Mouse (Mus musculus) stomach, postnatal 0 days (tissue): ENCODE data around the gene Camk2b.

Source experiments
- CTCF ChIP-seq: IDR thresholded peaks from 2 replicates; pipeline ENCODE4 v1.5.1; 2016; ENCODE audit warnings: antibody characterized with exemption, low read depth, mild to moderate bottlenecking, moderate library complexity
- EP300 ChIP-seq: optimal IDR thresholded peaks from 2 replicates; pipeline ENCODE3; 2016; ENCODE audit warnings: antibody characterized with exemption

GRCm38 (mm10) chr11:6000961-6001682 is 65.0 kb downstream of the Camk2b start:
- TF ChIP-seq CTCF (no peak), EP300 (no peak)
